Mouse (Mus musculus) CH12F3 (cell line): ENCODE data around the gene Dus2.
"Not testable (repeated sequence)": the region's sequence is repeated elsewhere in the genome, so short reads cannot be mapped to it uniquely, and the experiment has no call there.

ENCODE experiments used
- in situ Hi-C: fragments of 300-500 bp; cut with MboI; formaldehyde crosslinking; loops from 2 replicates; pipeline ENCODE4 v1.14.3; 2020; ENCODE audit warnings: low sequenced_read_pairs

Gene Dus2

DNA sequence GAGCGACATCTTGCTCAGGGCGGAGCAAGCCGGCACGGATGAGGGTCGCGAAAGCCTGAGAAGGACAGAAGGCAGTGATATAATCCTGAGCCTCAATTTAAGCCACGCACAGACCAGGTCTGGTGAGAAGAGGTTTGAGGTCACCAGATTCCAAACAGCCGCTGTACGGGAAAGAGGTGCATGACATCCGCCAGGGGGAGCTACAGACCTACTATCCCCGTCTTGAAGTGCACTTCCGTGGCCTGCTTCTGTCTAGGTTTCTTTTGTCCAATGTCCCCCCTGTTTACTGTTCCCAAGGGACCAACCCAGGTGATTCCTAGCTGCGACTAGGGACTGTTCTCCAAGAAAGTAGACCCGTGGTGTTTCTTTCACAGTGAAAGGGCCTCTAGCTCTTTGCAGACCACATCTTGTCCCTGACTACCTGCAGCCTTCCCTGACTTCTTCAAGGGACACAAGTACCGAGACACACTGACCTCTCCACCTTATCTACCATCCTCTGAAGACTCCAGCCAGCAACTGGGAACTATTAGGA is at the start of gene Dus2:
TSS of gene Dus2 (plus strand) at position 482 of the 532 bp plus-strand sequence.
- in situ Hi-C loops, result no loop called here

DNA sequence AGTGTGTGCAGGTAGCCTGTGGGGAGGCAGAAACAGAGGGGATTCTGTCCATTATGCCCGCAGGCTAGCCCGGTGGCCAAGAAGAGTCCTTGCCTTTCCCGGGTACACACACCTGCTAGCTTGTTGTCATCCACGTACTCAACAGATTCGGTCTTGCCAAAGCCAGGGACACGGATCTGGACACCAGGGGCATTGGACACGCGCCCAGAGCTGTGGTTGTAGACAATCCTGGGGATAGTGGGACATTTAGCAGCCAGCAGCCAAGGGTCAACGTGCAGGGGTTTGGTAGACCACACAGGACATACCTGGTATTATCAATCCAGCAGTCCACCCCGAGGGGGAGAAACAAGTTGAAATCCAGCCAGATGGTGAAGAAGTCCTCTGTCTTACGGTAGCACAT is 49.1 kb upstream of the Dus2 start:
- in situ Hi-C loops, result no loop called here

DNA sequence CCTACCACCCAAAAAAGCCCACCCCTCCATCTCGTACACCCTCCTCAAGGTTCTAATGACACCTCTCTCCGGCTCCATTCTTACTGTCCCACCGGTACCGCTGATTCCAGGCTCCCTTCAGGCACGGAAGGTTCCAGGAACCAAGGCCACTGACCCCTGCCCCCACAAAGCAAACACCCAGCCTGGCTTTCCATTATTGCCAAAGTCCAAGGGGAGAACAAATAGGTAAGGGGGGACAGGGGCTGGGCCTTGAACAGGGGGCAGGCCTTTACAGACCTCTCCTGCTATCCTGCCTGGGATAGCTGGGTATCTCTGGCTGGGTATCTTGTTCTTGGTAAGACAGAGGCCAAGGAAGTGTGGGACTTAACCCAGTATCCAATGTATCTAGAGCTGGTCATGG is 48.6 kb upstream of the Dus2 start:
- in situ Hi-C loops, result no loop called here

DNA sequence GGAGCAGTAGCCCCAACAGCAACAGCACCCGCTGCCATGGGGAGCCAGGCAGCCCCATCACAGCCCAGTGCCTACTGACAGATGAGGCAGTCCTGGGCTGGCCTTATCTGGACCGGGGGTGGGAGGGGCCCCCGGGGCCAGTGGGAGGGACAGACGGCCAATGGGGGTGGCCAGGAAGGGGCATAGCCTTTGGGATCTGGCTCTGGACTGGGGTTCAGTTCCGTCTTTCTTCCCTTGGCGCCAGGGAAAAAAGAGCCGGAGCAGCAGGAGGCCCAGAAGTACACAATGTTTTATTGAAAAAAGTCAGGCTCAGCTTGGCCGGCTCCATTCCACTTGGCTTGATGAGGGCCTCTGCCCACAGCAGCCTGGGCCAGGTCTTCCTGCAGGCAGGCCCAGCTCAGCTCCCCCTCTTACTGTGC is 47.8 kb upstream of the Dus2 start, which contains the start of gene Lcat:
TSS of gene Lcat (minus strand) at position 62 of the 419 bp plus-strand sequence.
- in situ Hi-C loops, result no loop called here

DNA sequence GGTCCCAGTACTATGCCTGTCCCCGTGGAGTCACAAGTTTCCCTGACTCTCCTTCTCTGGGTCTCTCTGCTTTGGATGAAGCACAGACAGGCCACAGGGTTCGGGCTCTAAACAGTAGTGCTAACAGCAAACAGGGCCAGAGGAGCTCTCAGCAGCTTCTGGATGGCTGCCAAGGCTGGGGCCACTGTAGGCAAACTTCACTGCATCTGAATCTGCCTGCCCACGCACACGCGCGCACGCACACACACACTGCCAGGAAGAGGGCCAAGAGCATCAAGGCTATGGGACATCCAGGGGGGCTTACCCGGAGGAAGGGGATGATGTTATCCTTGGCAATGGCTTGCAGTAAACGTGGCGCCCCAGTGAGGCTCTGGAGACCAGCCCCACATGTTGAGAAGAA is 41.8 kb upstream of the Dus2 start:
- in situ Hi-C loops, result no loop called here

DNA sequence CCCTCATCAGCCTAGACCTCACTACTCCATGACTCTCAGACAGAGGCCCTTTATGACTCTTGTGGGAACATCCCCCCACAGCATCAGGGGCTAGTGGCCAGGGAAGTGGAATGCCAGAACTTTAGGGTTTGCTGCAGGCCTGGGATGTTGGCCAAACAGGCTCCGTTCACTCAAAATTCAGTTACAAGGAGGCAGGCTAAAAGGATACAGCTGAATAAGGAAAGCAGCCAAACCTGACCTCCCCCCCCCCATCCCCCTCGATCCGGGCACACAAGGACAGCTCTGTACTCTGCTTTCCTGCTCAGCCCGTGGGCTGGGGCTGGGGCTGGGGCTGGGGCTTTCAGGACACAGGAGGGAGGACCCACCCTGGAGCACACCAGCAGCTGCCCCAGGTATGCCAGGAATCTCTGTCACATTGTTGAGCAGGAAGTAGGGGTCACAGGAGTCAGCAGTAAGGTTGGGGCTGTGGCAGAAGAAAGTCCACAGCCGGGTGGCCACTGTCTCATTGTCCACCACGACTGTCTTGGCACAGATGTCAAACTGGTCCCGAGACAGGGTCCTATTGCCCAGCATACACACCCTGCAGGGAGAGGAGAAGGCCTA is 40.0 kb upstream of the Dus2 start:
- in situ Hi-C loops, result no loop called here

DNA sequence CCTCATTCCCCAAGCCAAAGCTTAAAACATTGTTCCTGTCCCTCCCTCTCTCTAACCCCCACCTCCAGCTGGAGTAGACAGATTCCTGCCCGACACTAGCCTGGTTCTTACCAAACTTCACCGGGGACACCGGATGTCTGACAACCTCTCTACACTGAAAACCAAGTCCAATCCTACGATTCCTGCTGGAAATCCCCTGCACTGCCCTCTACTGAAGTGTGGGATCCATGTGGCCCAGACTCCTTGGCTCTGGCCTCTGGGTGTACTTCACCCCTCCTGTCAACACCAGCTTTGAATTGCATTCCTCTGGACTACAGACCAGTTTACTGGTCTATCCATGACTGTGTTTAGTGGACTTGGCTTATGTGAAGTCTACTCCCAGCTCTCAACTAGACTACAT is 34.6 kb upstream of the Dus2 start:
- in situ Hi-C loops, result no loop called here

DNA sequence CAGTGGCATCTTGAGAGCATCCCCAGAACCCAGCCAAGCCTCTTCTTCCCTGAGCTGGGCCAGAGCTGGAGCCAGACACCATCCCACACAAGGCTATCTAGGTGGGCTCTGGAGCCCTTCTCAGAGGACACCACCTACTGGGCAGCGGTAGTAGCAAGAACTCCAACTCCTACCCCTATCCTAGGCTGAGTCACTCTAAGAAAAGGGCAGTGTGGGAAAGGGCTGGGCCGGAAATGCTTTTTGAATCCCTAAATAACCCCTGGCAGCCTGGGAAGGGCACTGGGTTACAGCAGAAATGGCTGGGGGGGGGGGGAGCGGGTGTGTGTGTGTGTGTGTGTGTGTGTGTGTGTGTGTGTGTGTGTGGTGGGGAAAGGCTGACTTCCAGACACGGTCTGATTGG is 33.3 kb upstream of the Dus2 start:
- in situ Hi-C loops, result no loop called here

DNA sequence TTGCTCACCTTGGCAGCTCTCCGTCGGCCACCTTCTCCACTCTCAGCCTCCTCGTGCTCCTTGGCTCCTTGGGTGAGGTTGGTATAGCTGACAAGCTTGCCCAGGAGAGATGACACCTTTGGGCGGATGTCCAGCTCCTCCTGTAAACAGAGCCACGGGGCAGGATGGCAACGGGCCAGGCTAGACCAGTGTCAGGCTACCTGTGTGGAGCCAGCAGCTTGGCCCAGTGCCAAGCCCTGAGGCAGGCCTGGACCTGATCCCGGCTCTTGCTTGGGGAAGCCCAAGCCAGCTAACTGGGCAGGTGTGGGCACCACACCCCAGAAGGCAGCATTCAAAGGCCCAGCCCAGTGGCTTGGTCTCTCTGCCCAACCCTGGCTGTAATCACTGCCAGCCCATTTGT is 31.8 kb upstream of the Dus2 start:
- in situ Hi-C loops, result no loop called here

DNA sequence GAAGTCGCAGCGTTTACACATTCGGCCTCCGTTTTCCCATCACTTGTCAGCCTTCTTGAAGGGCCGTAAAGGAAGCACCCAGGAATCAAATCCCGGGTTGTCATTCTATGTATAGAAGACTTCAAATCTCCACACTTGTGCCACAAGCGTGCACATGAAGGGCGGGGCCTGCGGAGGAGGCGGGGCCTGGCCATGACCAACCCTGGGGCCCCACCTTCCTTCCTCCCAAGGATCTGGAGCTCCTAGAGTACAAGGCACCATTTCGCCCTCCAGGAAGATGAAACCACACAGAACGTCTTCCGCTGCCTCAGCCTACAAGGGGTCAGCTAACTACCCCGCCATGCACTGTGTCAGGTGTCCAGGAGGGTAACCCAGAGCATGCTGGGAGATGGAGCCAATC is 30.0 kb upstream of the Dus2 start:
- in situ Hi-C loops, result no loop called here

DNA sequence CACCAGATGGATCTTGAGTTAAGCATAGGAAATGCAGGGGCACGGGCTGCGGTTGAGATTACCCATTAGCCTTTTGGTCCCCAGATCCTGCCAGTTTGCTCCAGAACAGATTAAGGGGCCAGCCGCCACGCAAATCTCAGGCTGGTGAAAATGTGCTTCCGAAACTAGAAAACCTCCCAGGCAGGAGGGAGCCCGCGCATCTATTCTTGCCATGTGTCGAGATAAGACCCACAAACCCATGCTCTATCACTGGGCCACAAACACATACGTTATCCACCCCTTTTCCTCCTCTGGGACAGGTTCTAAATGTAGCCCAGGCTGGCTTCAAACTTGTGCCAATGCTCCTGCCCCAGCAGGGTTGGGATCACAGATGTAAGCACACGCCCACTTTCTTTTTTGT is 29.6 kb upstream of the Dus2 start:
- in situ Hi-C loops, result no loop called here

DNA sequence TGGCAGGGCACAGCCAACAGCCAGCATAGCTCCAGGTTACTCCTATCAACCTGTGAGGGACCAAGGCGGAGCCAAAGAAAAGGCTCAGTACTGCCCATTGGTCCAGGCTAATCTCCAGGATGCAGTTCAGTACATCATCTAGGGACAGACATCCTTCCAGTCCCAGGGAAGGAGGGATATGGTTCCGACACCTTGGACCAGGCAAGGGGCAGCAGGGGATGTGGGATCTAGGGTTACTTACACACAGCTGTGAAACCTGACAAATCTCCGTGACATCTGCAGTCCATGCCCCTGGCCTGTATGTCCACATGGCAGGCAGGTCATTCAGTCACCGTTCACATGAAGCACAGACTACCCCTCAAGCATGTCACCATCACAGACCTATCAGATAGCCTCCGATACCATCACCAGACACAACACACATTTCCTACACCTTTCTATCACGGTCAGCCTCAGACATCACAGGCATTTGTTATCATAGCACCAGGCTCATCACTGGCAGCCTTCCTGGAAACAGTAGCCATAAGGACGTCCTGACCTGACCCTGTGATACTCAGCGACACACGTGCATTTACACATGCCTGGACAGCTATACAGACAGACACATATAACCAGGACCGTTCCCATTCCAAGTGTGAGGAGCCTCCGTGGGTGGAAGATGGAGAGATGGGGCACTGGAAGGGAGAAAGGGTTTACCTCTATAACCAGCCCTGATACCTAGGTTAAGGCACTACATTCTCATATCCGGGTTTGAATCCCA is 26.5 kb upstream of the Dus2 start:
- in situ Hi-C loops, result no loop called here

DNA sequence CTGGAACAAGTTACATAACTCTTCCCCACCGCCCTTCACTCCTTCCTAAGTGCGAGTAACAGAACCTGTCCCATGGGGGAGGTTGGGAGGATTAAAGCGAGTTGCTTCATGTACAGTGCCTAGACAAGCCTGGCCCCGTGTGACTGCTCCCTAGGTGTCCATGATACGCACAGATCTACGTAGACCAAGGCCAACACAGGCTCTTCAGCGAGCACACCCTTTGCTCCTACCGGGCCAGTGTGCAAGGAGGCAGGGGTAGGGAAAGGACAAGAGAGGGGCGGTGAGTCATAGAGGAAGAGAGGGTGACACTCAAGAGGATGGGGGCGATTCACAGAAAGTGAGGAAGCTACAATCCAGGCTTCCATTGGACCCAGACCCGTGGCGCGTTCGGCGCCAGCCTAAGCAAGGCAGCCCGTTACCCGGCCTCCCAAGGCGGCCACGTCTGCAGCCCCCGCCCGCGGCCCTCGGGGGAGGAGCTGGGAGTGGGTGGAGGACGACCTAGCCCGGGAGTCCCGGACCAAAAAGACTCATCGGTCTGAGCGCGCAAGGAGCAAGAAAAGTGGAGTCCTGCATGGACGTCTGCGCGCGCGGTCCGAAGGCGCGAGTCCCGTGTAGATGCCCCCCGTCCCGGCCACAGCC is 25.8 kb upstream of the Dus2 start:
- in situ Hi-C loops, result no loop called here

DNA sequence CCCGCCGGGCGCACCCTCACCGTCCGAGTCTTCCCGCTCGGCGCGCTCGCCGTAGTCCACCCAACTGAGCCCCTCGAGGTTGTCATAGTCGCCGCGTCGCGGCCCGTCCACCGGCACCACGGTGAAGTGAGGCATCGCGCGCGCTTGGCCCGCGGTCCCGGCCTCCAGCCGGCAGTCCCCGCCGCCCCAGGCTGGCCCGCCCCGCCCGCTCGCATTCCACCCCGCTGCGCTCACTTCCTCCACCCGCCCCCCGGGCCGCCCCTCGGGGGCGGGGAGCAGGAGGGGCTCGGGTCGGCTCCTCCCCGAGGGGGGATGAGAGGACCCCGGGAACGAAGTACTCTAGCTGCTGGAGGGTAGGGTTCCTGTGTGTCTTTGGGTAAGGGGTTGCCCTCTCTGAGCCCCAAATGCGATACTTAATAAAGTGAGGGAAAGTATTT is 25.2 kb upstream of the Dus2 start, which contains the start of gene Slc12a4:
TSS of gene Slc12a4 (minus strand) at position 193 of the 437 bp plus-strand sequence.
- in situ Hi-C loops, result no loop called here

DNA sequence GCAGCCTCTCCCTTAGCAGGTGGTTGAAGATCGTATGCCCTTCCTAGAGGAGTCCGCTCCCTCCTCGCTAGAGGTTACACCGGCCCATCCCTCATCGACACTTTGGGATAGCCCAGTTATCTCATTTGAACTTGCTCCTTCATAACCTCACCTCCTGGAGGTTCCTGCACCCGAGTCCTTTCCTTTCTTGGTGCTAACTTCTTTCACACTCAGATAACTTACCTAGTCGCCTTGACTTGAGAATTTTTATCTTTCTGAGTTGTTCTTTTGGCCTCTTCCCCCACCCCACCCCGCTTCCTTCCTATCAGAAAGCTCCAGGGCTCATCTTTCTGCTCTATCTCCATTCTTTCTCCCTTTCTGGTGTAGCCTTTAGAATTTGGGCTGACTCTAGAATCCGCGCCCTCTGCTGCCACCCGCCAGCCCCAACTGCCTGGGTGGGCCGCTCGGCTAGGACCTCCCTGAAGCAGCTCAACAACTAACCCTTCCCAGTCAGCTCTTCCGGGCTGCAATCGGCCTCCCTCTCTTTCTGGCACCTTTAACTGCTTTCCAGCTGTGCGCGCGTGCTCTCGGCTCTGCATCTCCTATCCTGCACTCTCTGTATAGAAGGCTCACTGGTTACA is 24.3 kb upstream of the Dus2 start:
- in situ Hi-C loops, result no loop called here

DNA sequence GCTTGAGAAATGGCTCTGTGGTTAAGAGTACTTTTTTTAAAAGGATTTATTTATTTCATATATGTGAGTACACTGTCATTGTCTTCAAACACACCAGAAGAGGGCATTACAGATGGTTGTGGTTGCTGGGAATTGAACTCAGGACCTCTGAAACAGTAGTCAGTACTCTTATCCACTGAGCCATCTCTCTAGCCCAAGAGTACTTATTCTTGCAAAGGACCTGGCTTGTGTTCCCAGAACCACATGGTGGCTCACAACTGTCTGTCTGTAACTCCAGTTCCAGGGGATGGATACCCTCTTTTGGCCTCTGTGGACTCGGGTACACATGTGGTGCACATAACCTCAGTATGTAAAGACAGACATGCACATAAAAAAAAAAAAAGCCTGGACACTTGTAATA is 21.8 kb upstream of the Dus2 start:
- in situ Hi-C loops, result no loop called here

DNA sequence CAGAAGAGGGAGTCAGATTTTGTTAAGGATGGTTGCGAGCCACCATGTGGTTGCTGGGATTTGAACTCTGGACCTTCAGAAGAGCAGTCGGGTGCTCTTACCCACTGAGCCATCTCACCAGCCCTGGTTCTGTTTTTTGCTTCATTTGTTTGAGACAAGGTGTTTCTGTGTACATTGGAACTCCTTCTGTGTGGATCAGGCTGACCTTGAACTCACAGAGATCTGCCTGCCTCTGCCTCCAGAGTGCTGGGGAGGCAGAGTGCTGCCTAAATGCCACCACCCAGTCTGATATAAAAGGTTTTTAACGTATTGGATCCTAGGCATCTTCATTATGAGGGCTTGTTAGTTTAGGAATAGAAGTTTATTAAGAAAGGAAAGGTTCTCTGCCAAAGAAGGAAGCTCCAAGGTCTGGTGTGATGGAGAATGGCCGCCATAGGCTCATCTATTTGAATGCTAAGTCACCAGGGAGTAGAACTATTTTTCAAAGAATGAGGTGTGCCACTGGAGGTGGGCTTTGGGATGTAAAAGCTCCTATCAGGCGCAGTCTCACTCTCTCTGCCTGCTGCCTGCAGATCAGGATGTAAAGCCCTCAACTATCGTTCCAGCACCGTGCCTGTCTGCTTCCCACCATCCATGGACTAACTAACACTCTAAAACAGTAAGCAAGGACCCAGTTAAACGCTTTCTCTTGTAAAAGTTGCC is 20.0 kb upstream of the Dus2 start:
- in situ Hi-C loops, result no loop called here

DNA sequence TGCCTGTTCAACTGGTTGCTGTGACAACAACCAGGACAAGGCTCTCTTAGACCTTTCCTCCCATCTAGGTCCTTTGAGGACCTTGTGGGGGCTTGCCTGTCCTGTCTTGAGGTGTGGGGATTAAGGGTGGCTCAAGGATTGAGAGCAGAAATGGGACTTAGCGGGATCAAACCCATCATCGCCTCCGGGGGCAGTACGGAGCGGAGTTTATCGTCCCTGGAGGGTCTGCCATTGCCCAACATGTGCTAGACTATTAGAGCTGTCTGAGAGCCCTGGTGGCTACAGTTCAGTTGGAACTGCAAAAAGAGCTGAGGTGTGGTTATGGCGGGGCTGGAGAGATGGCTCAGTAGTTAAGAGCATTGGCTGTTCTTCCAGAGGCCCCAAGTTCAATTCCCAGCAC is 15.8 kb upstream of the Dus2 start:
- in situ Hi-C loops, result no loop called here

DNA sequence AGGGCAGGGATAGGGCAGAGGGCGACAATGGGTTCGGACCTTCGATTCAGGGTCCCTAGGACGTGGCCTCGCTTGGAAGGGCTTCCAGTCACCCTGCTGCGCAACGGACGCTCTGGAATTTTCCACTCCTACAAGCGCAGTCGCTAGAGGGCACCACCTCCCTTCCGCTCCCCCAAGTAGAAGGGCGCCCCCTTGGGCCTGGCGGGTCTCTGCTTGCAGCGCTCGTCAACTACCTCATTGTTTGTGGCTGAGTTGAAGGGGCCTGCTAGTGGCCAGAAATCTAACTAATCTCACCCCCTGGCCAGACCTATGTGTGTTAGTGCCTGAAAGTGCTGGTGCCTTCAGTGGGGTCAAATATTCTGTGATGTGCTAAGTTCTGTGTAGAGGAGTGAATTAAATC is 11.8 kb upstream of the Dus2 start, which contains the start of gene Dpep3:
TSS of gene Dpep3 (minus strand) at position 105 of the 400 bp plus-strand sequence.
- in situ Hi-C loops, result no loop called here

DNA sequence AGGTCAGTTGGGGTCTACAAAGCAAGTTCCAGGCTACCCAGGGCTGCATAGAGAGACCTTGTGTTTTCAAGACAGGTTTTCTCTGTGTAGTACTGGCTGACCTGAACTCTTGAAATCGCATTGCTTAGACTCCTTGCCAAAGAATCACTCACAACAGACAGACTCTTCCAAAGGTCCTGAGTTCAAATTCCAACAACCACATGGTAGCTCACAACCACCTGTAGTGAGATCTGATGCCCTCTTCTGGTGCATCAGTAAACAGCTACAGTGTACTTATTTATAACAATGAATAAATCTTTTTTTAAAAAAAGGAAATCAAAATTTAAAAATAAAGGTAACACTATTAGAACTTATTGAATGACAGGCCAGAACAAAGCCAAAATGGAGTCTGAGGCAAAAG is 10.0 kb upstream of the Dus2 start:
- in situ Hi-C loops, result no loop called here

DNA sequence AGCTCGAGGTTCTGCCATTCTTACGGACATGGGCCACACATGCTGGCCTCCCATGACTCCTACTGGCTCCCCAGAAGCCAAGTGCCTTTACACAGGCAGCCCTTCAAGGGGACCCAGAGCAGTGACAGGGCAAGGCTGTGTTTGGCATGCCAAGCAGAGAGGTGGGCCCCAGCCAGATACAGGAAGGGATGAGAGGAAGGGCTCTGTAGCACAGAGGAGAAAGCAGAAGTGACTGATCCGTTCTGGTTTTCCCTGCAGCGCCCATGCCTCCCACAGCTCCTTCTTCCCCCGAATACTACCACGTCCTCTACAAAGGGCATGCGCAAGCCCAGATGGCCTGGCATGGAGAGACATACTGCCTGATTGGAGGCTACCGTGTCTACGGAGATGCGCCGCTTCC is 7.7 kb upstream of the Dus2 start:
- in situ Hi-C loops, result not testable (repeated sequence)
